Mouse (Mus musculus) hematopoietic multipotent progenitor cell, adult 10-12 weeks (in vitro differentiated cells): ENCODE measurements around the gene Eif2s3x. TPM values are rescaled to one million over a fixed set of nuclear protein-coding genes. Genes with fewer than 3 reads are reported as not detected.

ENCODE experiments used
- polyA plus RNA-seq: library from polyadenylated mRNA; stranded (reverse); fragments of >175 nt; gene quantifications from 2 replicates; pipeline ENCODE4 v1.2.3, GENCODE M21; 2012; ENCODE audit warnings: low replicate concordance

Eif2s3x gene
- 7.1 and 15.6 TPM in 2 replicates for polyA plus RNA-seq

DNA sequence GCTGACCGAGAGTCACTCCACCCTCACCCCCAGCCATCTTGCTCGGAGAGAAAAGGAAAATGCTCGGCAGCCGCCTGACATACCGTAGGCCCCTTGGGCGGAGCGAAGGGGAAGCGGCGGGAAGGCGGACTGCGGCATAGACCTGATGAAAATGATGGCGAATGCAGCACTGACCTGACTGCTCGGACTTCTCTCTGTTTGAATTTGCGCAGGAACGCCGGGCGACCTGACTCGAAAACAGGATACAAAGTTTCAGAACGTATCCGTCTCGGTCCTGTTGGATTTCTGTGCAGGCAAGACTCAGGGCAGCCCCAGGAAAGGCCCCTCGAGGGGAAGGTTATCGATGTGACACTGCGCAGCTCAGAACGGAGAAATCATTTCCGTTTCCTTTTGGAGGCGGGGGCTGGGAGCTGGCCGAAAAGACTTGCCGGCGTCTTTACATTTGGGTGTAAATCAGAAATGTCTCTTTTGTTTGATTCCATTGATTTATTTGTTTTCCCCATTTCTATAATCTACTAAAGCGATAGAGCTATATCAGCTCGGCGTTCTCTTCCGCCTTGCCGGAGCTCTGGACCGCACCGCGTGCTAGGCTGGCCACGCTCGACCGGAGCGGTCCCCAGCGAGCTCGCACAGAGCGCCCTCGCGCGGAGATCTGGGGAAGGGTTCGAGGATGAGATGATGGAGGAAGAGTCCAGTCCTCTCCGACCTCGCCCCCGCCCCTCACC is at the start of gene Eif2s3x:
TSS of gene Eif2s3x (minus strand) at position 266 of the 725 bp plus-strand sequence.

DNA sequence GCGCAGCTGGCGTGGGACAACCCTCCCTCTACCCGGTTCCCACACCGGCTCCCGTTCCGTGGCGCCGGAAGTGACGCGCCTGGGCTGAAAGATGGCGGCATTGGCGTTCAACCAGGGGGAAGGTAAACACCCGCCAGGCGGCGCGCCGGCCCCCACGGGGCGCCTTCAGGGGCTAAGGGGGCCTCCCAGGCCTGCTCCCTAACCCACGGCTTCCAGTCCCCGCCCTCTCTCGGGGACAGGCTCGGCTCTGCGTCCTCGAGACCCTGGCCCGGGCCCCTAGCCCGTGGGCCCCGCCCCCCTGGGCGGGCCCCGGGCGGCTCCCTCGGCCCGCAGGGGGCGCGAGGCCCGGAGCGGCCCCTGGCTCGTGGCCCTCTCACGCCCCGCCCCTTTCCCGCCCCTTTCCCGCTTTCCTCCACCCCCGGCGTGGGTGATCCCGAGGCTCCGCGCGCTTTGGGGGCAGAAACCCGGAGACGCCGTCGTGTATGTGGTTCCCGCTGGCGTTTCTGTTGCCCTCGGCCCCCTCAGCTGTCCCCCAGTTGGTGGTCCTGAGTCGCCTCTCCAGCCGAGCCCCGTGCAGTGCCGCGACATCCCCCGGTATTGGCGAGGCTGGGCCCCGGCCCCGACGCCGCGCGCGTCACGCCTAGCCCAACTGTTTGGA is 22.0 kb upstream of the Eif2s3x start, which contains the start of gene Klhl15:
TSS of gene Klhl15 (plus strand) at position 68 of the 658 bp plus-strand sequence.

Other genes starting within 250 kb of the Eif2s3x start
- gene AU015836, start 244.2 kb downstream of the Eif2s3x start, polyA plus RNA-seq = not detected in 2 replicates
- 2.6 and 3.3 TPM in 2 replicates for gene Zfx, start 89.2 kb downstream of the Eif2s3x start, polyA plus RNA-seq
- gene Klhl15, start 21.7 kb upstream of the Eif2s3x start, polyA plus RNA-seq = 29.0 and 54.0 TPM in 2 replicates
- not detected in 2 replicates for gene Fam90a1b, start 153.9 kb upstream of the Eif2s3x start, polyA plus RNA-seq
- gene Apoo, start 154.3 kb upstream of the Eif2s3x start, polyA plus RNA-seq = 0.27 and 1.2 TPM in 2 replicates